Mouse (Mus musculus): ENCODE data around the gene Rad18.

DNA sequence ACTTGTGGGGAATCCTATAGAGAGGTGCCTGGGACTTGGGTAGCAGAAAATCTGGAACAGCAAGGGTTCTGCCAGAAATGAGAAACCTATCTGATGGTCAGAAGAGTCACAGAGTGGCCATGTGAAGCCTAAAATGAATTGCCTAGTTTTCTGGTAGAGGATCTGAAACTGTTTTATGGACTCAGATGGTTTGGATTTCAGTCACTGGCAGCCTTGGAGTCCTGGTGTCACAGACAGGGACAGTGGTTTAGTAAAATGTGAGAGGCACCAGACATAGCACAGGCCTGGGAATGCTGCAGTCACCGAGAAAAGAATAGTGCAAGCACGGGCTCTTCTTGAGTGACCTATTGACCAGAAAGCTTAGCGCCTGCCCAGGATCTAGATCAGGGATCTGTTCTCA lies 43.1 kb upstream of the Rad18 start:
- no peak for TF ChIP-seq CTCF (IDR thresholded peaks at IDR 0.05; ENCODE audit: low read depth)
- TF ChIP-seq EP300 (IDR thresholded peaks at IDR 0.05; ENCODE audit: low read depth): no peak
